Mouse (Mus musculus) kidney, adult 2 months (tissue): ENCODE measurements around the gene Iqck.

Source experiments
- CTCF ChIP-seq: fragments of 200-500 bp; conservative IDR thresholded peaks from 2 replicates; pipeline ENCODE4 v1.5.1; 2011; ENCODE audit warnings: low read depth, mild to moderate bottlenecking, control low read depth, low read length, moderate library complexity, mixed read lengths; ENCODE audit not compliant: insufficient read depth, insufficient read length
- POLR2A ChIP-seq: fragments of 200-500 bp; IDR thresholded peaks from one replicate; pipeline ENCODE4 v1.6.1; 2011; ENCODE audit warnings: low read depth, low read length, control low read depth

DNA sequence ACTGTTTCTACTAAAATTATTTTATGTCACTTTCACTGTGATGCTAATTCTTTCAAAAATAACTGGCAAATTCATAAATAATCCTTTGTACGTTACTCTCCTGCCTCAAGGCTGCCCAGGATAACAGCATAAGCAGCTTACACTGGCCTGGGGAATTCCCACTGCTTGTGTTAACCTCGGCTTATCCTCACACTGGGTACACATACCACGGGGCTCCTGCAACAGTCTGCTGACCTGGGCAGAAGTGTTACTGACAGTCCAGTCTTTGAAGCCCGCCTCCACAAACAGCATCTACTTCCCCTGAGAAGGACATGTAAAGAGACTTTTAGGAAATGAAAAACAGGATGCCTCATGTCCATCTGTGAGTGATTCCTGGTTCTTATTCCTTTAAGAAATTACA lies 12.6 kb upstream of the Iqck start:
- TF ChIP-seq POLR2A (no peak), CTCF (no peak)
